Mouse (Mus musculus) T-helper 2 cell (primary cell): ENCODE results near the gene Ptprh.

ENCODE experiments used
- in situ Hi-C: fragments of 300-600 bp; cut with MboI, MseI; formaldehyde crosslinking; loops from one replicate; pipeline ENCODE4 v1.15.1; 2025; ENCODE audit warnings: high pct_unique_total_duplicates

The Ptprh gene

DNA sequence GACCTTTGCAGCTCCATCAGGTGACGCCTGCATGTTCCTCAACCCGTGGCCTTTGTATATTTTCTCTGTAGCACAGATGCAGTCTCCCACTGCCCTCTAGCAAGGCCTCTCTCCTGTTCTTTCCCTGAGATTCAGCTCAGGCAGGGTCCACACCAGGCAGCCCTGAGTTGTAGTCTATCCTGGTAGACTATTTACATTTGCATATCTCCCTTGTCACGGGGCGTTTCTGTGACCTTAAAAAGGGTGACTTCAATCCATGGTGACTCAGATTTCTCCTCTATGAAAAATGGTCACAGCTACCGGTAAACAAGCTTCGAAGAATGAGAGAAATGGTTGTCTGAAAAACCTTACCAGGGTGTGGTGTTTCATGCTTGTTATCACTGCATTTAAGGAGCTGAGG is at the start of gene Ptprh:
Gene Ptprh, minus strand, starts transcription at position 169 of the 400 bp plus-strand sequence.
- in situ Hi-C loops, result no loop called here

DNA sequence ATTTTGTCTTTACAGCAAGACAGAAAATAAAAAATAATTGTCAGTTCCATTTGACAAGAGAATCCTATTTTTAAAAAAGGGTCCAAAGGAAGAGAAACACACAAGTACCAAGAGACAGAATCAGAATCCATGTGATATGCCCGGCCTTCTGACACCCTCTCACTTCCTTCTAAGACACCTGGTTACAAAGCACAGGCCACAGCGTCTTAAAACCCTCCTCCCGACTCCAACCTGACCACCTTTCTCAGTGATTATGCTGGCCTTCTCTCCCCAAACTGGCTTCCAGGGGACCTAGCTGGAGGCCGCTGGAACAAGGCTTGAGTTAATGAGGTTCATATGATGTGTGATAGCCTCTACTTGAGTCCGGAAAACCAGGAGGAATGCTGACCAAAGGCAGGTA is 49.5 kb upstream of the Ptprh start:
- in situ Hi-C loops, result loop anchor here (25.0 kb wide), 1 partner anchor 991 kb away; the partner anchor contains the start of gene Leng1

DNA sequence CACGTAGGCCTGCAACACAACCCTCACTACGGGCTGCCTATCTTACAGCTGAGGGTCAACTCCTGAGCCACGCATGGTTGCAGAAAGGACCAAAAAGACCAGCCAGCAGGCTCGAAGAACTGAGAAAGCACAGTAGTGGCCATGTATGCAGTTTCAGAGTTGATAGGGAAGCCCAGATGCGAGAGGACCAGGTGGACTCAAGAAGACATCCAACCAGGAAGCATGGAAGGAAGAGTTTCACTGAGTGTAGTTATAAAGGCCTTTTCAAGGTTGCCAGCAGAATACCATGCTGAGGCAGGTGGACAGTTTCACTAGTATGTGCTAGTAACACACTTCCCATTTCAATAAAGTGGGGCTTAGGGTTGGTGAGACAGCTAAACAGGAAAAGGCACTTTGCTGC is 48.9 kb upstream of the Ptprh start:
- in situ Hi-C loops, result loop anchor here (25.0 kb wide), 1 partner anchor 990 kb away; the partner anchor contains the start of gene Leng1

DNA sequence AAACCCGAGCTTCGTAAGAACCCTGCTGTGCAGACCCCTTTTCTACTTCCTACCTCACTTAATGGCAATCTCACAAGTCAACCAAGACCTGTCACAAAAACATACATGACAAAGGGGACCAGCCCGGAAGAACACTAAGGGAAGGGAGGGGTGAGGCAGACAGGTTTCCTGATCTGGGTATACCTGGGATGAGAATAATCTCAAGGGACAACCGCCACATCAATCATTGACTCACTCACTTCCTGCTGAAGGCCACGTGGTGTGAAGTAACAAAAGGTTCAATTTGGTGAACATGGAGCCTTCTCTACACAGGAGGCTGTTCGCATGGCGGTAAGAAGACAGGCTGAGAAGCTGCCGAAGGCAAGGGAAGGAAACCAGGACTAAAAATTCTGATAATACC is 47.7 kb upstream of the Ptprh start:
- in situ Hi-C loops, result loop anchor here (25.0 kb wide), 1 partner anchor 989 kb away; the partner anchor contains the start of gene Leng1

DNA sequence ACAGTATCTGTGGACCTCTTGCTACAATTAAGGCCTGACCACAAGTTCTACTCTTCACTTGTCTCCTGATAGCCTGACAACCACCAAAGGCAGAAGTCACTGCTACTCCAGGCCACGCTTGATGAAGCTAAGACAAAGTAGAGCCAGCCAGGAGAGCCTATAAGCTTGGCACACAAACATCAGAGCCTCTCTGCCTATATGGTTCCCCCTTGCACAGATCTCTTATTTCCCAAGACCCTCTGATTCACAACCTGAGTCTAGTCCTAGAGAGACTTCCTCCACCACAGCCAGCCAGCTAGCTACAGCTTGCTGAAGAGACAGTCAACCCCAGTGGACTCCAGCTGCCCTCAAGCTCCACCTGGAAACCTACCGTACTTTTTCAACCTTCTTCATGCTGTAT is 44.2 kb upstream of the Ptprh start:
- in situ Hi-C loops, result loop anchor here (25.0 kb wide), 1 partner anchor 1514 kb away; the partner anchor contains the start of genes Zfp444 and Zfp787

DNA sequence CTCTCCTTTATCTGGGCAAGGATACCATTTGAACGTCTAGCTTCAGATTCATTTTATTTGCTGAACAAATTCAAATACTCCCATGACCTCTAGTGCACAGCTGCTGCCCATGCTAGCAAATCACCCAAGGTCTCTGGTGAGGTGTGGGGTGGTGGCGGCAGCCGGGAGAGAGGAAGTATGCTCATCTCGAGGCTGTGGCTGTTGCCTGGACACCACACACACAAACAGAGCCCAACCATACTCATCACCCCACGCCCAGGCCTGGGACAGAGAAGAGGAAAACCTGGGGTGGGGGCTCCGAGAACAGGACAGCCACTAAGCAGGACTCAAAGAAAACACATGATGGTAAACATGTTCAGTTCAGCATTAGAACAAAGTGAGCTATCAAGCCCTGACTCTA is 43.5 kb upstream of the Ptprh start:
- in situ Hi-C loops, result loop anchor here (25.0 kb wide), 1 partner anchor 1515 kb away; the partner anchor contains the start of genes Zfp444 and Zfp787

DNA sequence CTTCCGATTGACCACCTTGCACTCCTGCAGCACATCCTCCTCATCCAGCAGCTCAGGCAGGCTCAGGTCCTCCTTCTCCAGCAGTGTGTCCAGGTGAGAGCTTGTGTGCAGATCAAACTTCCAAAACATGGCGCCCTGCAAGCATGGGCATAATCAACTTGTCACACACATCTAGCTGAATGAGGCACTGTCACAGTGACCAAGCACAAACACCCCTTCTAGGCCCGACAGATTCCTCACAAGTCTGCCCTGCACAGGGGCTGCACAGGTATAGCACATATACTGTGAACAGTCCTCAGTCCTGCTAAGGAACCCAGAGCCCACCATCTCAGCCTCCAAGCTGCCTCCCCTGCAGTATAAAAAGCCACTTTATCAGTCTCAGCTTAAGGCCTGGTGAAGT is 43.0 kb upstream of the Ptprh start:
- in situ Hi-C loops, result loop anchor here (25.0 kb wide), 1 partner anchor 1515 kb away; the partner anchor contains the start of genes Zfp444 and Zfp787

DNA sequence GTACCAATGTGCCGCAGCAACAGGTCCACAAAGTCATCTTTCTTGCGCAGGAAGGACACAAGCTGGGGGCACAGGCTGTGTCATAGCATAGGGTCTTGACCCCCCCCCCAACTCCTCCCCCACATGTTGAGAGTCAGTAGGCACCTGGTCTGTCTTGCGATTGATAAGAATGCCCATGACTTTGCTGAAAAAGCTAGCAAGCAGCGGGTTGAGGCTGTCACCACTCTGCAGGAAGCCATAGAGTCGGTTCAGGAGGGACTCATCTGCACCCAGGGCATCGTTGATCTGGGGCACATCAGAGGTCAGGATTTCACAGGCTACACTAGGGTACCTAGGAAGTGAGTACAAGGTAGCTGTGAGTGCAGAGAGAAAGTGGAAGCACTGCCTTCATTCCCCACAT is 39.4 kb upstream of the Ptprh start:
- in situ Hi-C loops, result loop anchor here (25.0 kb wide), 1 partner anchor 1519 kb away; the partner anchor contains the start of genes Zfp444 and Zfp787

DNA sequence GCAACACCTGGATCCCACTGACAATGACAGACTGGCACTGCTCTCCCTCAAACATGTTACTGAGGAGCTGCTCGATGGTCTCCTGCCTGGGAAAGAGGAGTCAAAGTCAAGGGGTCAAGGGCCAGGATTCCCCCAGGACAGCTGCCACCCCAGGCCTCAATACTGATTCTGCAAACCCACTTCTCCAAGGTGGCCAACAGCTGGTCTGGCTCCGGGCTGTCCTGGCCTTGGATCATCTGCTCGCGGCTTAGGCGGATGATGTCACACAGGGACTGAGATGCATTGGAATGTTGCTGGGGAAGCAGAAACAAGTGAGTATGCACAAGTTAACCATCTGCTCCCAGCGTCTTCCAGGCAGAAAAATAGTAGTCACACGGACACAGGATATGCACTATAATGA is 38.1 kb upstream of the Ptprh start:
- in situ Hi-C loops, result loop anchor here (25.0 kb wide), 1 partner anchor 1520 kb away; the partner anchor contains the start of genes Zfp444 and Zfp787

DNA sequence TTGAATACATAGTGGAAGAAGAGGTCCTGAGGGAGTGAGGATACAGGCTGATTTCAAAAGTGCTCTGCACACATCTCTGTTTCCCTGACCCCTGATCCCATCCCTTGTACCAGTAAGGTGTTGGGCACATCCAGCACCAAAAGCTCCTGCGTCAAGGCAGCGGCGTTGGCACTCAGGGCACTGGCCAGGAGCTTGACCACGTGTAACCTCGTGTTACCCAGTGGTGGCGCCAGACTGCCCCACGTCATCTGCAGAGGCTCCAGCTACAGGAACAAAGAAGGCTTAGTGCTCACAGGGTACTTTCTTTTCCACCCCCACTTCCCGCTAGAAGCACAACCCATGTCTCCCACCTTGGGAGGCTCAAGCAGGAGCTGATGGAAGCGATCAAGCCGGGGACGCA is 37.3 kb upstream of the Ptprh start:
- in situ Hi-C loops, result loop anchor here (25.0 kb wide), 1 partner anchor 1521 kb away; the partner anchor contains the start of genes Zfp444 and Zfp787

DNA sequence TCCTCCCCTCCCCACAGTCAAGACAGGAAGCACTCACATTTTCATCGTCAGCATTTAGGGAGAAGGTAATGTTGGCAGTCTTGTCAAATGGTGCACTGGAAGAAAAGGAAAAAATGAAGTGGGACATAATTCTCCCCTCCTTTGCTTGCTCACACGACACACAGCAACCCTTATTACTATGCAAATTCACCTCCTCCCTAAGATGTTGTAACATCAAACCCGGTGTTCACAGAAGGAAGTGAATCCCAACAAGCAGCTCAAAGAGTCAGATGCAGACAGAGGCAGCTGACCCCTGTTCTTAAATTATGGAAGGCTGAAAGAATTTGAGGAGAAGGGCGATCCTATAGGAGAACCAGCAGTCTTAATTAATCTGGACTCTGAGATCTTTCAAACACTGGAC is 32.3 kb upstream of the Ptprh start:
- in situ Hi-C loops, result loop anchor here (25.0 kb wide), 1 partner anchor 1526 kb away; the partner anchor contains the start of genes Zfp444 and Zfp787

DNA sequence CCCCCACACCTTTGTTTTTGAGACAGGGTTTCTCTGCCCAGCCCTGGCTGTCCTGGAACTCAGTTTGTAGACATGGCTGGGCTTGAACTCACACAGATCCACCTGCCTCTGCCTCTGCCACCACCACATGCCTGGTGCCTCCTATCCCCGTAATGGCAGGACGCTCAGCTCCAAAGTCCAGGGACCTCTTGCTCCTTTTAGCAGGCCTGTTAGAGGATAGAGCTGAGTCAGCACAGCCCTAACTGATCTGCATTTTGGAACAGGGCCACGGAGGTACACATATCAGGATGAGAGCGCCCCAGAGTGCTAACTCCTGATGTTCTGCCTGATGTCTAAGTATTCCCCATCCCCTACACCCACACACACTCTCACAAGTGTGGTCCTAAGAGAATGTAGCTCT is 27.2 kb upstream of the Ptprh start, which contains the start of gene Tmem86b:
Gene Tmem86b, minus strand, starts transcription at position 392 of the 400 bp plus-strand sequence.
- in situ Hi-C loops, result loop anchor here (25.0 kb wide), 1 partner anchor 1531 kb away; the partner anchor contains the start of genes Zfp444 and Zfp787

DNA sequence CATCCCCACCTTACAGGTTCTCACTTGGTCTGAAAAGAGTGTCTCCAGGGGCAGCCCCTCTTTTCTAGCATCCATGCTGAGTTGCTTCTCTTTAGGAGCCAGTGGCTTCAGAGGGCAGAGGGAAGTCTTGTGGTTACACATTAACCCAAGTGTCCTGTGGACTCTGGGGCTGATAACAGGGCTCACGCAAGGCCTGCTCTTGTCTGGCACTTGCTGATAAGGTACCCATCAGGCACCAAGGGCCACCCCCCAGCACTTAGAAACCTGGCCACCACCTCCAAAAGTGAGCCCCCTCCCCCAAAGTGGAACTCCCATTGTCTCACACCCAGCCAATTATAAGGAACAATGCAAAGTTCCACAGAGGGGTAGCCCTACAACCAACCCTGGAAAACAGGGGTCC is 26.4 kb upstream of the Ptprh start:
- in situ Hi-C loops, result loop anchor here (25.0 kb wide), 1 partner anchor 1532 kb away; the partner anchor contains the start of genes Zfp444 and Zfp787

DNA sequence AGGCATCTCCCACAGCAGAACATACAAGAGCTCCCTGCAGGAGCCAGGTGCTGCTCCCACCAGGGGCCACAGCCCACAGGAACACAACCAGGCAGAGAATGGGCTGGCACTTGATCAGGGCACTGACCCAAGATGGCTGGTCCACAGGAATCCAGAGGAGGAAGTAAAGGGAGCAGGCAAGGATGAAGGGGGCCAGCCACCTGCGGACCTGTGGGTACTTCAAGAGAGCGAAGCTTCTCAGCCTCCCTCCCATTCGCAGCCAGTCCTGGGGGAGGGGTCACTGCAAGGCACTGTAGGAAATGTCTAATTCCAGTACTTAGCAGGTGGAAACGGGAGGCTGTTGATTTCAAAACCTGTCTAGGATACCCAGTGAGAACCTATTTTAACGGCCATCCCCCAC is 25.7 kb upstream of the Ptprh start:
- in situ Hi-C loops, result loop anchor here (5.0 to 25.0 kb wide), 2 partner anchors 77 to 1533 kb away; partner anchors contain the start of genes Zfp444 and Zfp787

DNA sequence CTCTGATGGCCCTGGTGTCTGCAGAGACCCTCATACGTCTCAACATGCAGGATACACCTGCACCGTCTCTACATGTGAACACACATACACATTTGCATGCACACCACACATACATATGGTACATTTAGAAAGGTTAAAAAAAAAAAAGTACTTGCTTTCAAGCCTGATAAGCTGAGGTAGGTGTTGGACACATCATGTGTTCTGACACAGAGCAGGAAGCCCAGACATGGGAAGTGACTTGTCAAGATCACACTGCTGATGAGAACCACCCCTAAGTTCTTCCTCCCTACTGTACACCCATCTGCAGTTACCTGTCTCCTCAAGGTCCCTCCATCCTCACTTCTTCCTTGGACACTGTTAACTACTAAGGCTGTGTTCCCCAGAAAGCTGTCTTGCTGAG is 22.1 kb upstream of the Ptprh start:
- in situ Hi-C loops, result loop anchor here (5.0 to 25.0 kb wide), 2 partner anchors 74 to 1536 kb away; partner anchors contain the start of genes Zfp444 and Zfp787

DNA sequence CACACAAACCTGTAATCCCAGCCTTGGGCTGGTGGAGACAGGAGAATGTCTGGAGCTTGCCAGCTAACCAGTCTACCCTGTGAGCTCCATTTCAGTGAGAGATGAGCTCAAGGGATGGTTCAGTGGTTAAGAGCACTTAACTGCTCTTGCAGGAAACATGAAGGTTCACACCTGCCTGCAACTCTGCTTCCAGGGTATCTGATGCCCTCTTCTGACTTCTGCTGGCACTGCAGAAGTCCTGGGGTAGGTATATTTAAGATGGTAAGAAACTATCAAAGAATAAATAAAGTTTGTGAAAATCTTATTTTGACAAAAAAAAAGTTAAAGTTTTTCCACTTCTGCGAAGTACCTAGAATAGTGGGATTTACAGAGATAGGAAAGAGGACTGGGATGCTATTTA is 20.5 kb upstream of the Ptprh start:
- in situ Hi-C loops, result no loop called here

DNA sequence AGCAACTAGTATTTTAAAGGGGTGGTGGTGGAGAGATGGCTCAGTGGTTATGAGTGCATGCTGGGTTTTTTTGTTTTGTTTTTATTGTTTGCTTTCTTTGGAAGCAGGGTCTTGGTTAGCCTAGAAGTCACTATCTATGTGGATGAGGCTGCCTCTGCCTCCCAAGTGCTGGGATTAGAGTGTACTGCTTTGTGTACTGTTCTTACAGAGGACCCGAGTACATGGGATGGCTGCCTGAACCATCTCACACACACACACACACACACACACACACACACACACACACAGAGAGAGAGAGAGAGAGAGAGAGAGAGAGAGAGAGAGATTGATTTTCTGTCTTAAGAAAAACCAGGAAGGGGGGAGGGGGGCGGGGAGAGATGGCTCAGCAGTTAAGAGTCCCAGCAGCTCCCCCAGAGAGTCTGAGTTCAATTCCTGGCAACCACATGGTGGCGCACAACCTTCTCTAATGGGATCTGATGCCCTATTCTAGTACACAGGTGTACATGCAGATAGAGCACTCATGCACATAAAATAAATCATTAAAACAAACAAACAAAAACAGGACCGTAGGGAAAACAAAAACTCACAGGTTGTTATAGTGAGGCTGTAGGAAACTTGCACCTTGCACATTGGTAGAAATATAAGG is 19.8 kb upstream of the Ptprh start:
- in situ Hi-C loops, result no loop called here

DNA sequence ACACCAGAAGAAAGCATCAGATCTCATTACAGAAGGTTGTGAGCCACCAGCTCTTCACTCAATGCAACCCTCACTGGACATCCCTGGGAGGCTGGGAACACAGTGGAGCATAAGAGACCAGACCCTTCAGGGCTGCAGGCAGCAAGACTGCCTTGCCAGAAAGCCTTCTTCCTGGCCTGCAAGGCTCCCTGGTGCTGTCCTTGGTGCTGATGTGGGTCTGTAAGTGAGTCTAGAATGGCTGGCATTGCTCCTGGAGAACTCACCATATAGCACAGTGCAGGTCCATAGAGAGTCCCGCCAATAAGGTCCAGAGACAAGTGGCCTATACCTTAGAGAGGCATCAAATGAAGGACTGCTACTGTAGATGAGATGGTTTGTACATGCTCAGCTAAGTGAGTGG is 16.1 kb upstream of the Ptprh start:
- in situ Hi-C loops, result no loop called here

DNA sequence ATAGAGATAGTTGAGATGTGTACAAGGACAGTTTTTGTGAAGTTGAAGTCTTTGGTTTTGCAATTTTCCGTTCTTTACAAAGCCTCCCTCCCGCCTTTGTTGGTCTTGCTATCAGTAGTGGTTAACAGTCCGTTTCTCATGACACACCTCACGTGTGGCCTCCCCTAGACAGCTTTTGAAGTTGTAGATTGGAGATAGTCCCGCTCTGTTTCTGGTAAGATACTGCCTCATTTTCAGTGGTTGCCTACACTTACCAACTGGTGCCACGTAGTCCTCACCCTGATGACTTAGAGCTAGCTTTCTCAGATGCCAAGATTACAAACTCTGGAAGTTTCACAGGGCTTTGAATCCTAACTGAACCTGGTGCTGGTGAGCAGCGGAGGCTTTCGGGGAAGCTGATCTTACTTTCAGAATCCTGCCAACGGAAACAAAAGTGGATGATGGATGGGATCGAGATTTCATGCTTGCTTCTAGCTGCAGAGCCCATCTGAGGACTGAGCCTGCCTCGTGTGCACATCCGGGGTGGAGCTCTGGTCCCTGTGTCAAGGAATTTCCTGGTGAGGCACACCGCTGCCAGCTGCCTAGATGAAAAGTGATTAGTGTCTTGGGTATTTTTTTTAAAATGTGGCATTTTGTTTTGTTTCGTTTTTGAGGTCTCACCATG is 10.0 kb upstream of the Ptprh start:
- in situ Hi-C loops, result no loop called here

DNA sequence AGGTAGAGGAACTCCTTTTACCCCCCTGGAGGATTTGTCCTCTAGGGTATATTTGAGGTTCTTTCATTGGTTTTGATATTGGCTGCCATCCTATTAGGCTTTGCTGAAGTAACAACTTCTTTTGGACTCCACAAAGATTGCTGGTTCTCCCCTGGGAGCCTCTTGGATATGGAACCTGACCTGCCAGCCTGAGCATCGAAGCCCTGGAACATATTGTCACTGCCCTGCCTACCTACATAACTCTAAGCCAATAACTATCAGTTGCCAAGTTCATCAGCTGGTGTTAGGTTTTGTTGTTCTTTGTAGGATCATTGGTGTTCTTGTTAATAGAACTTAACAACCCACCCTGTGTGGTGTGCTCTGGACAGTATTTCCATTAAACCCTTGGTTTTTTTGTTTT is 9.1 kb upstream of the Ptprh start:
- in situ Hi-C loops, result no loop called here

DNA sequence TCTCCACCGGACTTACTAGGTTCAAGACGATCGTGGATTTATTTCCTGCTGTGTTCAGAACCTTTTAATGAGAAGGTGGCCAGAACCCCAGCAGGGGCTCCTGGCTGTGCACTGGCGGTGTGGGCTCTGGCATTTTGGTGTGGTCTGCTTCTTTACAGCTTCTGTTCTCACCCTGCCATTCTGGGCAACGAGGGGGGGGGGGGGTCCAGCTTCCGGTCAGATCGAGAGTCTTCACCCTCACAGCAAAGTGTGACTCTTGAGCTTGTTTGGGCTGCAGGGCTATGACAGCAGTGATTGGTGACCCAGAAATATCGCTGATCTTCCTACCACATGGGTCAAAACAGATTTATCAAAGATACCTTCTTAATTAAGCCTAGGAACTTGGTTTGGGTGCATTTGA is 8.5 kb upstream of the Ptprh start:
- in situ Hi-C loops, result no loop called here

DNA sequence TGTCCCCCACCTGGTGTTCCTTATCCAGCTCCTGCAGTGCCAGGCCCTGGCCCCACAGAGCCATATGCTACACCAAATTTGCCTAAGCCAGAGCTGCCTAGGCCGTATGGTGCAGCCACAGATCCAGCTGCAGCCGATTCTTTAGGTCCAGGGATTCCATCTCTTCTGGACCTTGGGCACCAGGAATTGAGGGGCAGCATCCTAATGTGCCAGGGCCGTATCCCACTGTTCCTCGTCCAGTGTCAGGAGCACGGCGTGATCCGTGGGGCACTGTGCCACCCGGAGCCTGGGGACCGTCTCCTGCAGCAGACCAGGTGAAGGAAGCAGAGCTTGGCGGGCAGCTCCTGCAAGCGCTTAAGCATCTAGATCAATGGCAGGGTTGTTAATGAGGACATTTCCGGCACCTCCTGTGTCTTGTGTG is 8.1 kb upstream of the Ptprh start:
- in situ Hi-C loops, result no loop called here
